Mouse (Mus musculus): ENCODE data around the gene Arrdc1. TPM values are rescaled to one million over a fixed set of nuclear protein-coding genes. Genes with fewer than 3 reads are reported as not detected.
"Not testable (repeated sequence)": the region's sequence is repeated elsewhere in the genome, so short reads cannot be mapped to it uniquely, and the experiment has no call there.

Gene Arrdc1
- polyA plus RNA-seq, 1 experiment from 2014 or later, result 79.2 TPM

DNA sequence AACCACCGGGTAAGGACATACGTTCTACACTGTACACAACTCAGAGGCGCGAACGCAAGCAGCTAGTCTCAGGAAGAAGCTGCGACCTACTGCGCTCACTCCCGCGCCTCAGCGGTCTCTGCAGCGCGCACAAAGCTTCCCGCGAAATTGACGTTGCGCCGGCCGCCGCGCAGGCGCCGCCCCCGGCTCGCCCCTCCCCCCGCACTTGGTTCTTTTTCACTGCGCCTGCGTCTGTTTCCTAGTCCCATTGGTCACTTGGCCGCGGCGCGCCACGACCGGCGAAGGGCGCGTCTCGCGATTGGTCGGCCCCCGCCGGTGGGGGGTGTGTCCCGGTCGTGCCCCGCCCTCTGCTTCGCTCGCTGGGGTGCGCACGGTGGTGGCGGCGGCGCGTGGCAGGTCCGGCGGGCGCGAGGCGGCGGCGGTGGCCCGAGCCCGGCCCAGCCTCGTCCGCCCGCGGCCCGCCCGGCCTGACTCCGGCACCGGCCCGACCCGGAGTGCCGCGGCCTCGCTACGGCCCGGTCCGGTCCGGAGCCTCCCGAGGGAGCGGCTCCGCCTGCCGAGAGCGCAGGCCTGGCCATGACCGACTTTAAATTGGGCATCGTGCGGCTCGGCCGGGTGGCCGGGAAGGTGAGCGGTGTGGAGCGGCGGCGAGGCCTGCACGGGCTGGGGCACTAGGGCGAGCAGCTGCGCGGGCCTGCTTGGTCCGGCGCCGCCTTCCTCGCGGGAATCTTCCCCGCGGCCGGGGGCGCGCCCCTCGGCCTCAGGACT lies 14.6 kb upstream of the Arrdc1 start, which contains the start of gene Zmynd19:
Zmynd19 (plus strand) TSS at position 372 of the 768 bp plus-strand sequence.
- ATAC-seq, result peak; percentile 100
- H3K4me1 ChIP-seq (replicated peaks), result peaks cover 13% of the 10 kb centered on the region
- peaks cover 19% of the 10 kb centered on the region for H3K36me3 ChIP-seq
- no peaks in the 10 kb centered on the region for H3K27me3 ChIP-seq (replicated peaks)
- peak within 1 kb of the TSS; percentile 51; the same call in 1 of the 2 replicates for H3K27ac ChIP-seq
- H3K9me3 ChIP-seq, result no peaks in the 10 kb centered on the region
- peak within 1 kb of the TSS; percentile 91 for H3K9ac ChIP-seq
- peak within 1 kb of the TSS; percentile 85 for H3K4me2 ChIP-seq (replicated peaks)
- H3K4me3 ChIP-seq (replicated peaks), result peak within 1 kb of the TSS; percentile 97
- 0% methylated on average over 107 of the region's 108 CpGs for WGBS

DNA sequence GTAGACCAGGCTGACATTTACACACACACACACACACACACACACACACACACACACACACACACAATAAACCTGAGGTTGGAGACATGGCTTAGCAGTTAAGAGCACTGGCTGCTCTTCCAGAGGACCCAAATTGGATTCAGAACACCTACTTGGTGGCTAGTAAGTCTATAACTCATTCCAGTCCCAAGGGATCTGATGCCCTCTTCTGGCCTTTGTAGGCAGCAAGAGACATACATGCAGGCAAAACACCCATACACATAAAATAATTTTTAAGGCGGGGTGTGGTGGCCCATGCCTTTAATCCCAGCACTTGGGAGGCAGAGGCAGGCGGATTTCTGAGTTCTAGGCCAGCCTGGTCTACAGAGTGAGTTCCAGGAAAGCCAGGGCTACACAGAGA lies 9.3 kb upstream of the Arrdc1 start:
- not testable (repeated sequence) for H3K27me3 ChIP-seq (replicated peaks); H3K36me3 ChIP-seq; H3K27ac ChIP-seq; H3K4me1 ChIP-seq (replicated peaks); H3K4me3 ChIP-seq (replicated peaks); H3K9ac ChIP-seq; H3K4me2 ChIP-seq (replicated peaks); H3K9me3 ChIP-seq; ATAC-seq
- 56% methylated on average over 2 of the region's 2 CpGs for whole genome bisulfite sequencing

DNA sequence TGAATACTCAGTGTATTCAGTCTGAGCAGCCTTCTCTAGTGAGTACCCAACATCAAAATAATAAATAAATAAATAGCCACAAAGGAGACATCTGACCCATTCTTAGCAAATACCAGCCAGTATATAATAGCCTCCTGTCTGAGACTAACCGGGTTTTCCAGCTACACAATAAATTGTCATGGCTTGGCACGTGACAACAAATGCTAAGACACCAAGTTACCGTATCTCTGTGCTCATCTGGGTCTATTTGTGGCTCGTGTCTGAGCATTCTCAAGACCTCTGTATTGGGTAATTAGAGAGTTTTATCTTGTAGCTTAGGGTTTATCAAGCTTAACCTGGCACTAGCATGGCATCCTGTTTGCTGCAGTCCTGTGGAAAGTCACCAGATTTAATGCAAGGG lies 7.0 kb upstream of the Arrdc1 start:
- H3K9ac ChIP-seq, result no peak overlapping the region
- H3K4me1 ChIP-seq (replicated peaks), result no peaks in the 10 kb centered on the region
- no peak overlapping the region for H3K4me3 ChIP-seq (replicated peaks)
- H3K4me2 ChIP-seq (replicated peaks), result no peak overlapping the region
- H3K9me3 ChIP-seq, result no peaks in the 10 kb centered on the region
- 71% methylated on average over 4 of the region's 4 CpGs for WGBS
- no peak for ATAC-seq
- no peak overlapping the region for H3K27ac ChIP-seq
- no peaks in the 10 kb centered on the region for H3K36me3 ChIP-seq
- no peaks in the 10 kb centered on the region; the same call in 1 of the 2 replicates for H3K27me3 ChIP-seq (replicated peaks)

DNA sequence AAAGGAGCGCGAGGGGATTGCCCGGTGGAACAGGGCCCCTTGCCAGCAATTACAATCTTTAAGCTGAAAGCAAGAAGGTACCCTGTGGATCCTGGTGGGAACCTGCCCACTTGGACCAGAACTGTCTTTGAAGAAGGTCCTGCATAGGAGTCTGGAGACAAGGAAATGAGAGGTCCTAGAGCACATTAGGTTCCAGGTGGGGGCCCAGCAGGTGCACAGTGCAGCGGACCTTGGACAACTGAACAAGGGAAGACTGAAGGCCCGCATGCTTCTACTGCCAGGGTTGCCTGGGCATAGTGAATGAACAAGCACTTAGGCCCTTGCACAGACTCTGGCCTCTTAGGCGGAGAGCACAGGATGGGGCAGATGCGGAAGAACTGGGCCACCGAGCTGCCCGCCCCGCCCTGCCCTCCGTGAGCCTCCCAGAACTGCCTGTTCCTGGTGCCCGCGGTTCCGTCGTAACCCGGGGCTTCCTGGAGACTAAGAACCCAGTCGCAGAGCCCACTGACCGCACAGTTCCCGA lies 550 bp downstream of the Arrdc1 start:
- WGBS, result 4% methylated on average over 19 of the region's 19 CpGs
- peak; percentile 82 for ATAC-seq
- Histone ChIP-seq H3K4me1 (replicated peaks) (peaks cover 5% of the 10 kb centered on the region), H3K9me3 (no peaks in the 10 kb centered on the region), H3K4me2 (replicated peaks) (peak overlapping the region; percentile 97), H3K36me3 (no peaks in the 10 kb centered on the region), H3K9ac (peak overlapping the region; percentile 75), H3K27me3 (replicated peaks) (no peaks in the 10 kb centered on the region; the same call in 1 of the 2 replicates), H3K27ac (peak overlapping the region; percentile 91), H3K4me3 (replicated peaks) (peak overlapping the region; percentile 75)

DNA sequence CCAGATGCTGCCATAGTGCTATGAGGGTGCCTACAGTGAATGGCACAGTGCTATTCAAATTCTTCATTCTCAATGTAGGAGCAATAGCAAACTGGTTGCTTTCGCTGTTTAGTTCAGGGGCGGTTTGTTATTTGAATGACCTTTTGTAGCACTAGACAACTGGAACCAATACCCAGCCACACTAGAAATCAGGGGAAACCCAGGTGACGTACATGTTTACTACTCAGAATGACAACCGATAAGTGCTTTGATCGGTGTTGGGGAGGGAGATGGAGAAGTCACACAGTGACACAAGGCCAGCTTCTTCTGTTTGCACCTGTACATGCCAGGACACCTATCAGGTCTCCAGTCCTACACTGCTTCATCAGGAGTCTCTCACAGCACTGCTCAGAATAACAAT lies 5.5 kb downstream of the Arrdc1 start:
- 88% methylated on average over 5 of the region's 5 CpGs for WGBS
- Histone ChIP-seq H3K4me2 (replicated peaks) (no peak overlapping the region), H3K9ac (no peak overlapping the region), H3K36me3 (no peaks in the 10 kb centered on the region), H3K9me3 (no peaks in the 10 kb centered on the region), H3K27me3 (replicated peaks) (no peaks in the 10 kb centered on the region), H3K4me3 (replicated peaks) (no peak overlapping the region), H3K4me1 (replicated peaks) (peaks cover 7% of the 10 kb centered on the region), H3K27ac (0 out of 2 replicates have a peak overlapping the region, but pooled peaks have one; percentile 32)
- no peak for ATAC-seq

DNA sequence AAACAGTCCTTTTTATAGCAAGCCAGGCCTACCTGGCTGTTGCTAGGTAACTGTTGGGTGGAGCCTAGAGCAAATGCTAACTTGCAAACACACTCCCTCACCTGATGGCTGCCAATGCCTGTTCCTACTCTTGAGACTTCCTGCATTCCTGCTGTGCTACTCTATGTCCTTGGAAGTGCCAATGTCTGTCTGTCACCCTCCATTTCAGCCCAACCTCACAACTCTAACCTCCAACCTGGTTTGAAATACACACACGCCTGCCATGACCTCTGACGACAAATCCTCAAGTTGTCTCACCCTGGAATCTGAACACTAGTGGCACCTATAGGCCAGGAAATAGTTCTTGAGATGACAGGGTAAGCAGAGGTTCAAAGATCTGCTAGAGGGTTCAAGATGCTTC lies 5.9 kb downstream of the Arrdc1 start:
- peaks cover 7% of the 10 kb centered on the region for H3K4me1 ChIP-seq (replicated peaks)
- ATAC-seq, result peak; percentile 66
- WGBS, result 48% methylated on average over 2 of the region's 2 CpGs
- no peaks in the 10 kb centered on the region for H3K36me3 ChIP-seq
- H3K4me3 ChIP-seq (replicated peaks), result no peak overlapping the region
- H3K27me3 ChIP-seq (replicated peaks), result no peaks in the 10 kb centered on the region
- peak overlapping the region; percentile 32; the same call in 1 of the 2 replicates for H3K27ac ChIP-seq
- H3K9me3 ChIP-seq, result no peaks in the 10 kb centered on the region
- no peak overlapping the region for H3K4me2 ChIP-seq (replicated peaks)
- no peak overlapping the region for H3K9ac ChIP-seq

GRCm38 (mm10) chr2:24927810-24928479 lies 7.1 kb downstream of the Arrdc1 start:
- ATAC-seq, result peak; percentile 89
- 0 out of 2 replicates have a peak overlapping the region, but pooled peaks have one; percentile 7 for H3K4me2 ChIP-seq (replicated peaks)

DNA sequence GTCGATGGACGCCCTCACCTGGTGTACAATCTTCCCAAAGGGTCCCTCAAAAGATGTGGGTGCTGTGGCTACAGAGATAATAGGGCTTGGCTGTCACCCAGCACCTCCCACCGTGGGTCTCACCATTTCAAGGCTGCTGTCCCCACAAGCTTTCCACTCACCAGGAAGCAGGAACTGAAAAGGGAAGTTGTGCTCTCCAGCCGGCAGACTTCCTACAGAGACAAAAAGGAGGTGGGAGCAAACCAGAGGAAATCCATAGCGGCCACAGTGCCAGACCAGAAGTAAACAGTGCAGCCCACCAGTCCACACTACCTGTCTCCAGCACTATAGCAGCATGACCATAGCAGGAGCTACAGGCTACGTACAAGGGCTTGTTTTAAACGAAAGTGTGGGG lies 8.1 kb downstream of the Arrdc1 start:
- no peak overlapping the region for H3K27ac ChIP-seq
- 64% methylated on average over 7 of the region's 7 CpGs for WGBS
- H3K9ac ChIP-seq, result no peak overlapping the region
- H3K27me3 ChIP-seq (replicated peaks), result no peaks in the 10 kb centered on the region
- peaks cover 4% of the 10 kb centered on the region for H3K4me1 ChIP-seq (replicated peaks)
- no peaks in the 10 kb centered on the region for H3K9me3 ChIP-seq
- H3K4me2 ChIP-seq (replicated peaks), result no peak overlapping the region
- no peaks in the 10 kb centered on the region for H3K36me3 ChIP-seq
- ATAC-seq, result no peak
- H3K4me3 ChIP-seq (replicated peaks), result no peak overlapping the region

More at GRCm38 (mm10) chr2:24927810-24928479, 7.1 kb downstream of the Arrdc1 start:
- H3K4me3 ChIP-seq (replicated peaks), result no peak overlapping the region
- no peaks in the 10 kb centered on the region for H3K27me3 ChIP-seq (replicated peaks)
- H3K36me3 ChIP-seq, result no peaks in the 10 kb centered on the region
- 45% methylated on average over 4 of the region's 4 CpGs for WGBS
- peak overlapping the region; percentile 75 for H3K27ac ChIP-seq
- H3K4me1 ChIP-seq (replicated peaks), result peaks cover 4% of the 10 kb centered on the region
- no peak overlapping the region for H3K9ac ChIP-seq
- H3K9me3 ChIP-seq, result no peaks in the 10 kb centered on the region

- Histone ChIP-seq H3K27me3 (replicated peaks) (no peaks in the 10 kb centered on the region), H3K36me3 (no peaks in the 10 kb centered on the region), H3K4me1 (replicated peaks) (peaks cover 4% of the 10 kb centered on the region), H3K27ac (no peak overlapping the region), H3K4me3 (replicated peaks) (no peak overlapping the region), H3K4me2 (replicated peaks) (no peak overlapping the region), H3K9ac (no peak overlapping the region), H3K9me3 (no peaks in the 10 kb centered on the region)
- no peak for ATAC-seq
- WGBS, result 80% methylated on average over 9 of the region's 9 CpGs
Measured at GRCm38 (mm10) chr2:24926345-24926964, 8.6 kb downstream of the Arrdc1 start.

GRCm38 (mm10) chr2:24925284-24925683 lies 9.8 kb downstream of the Arrdc1 start:
- H3K27me3 ChIP-seq (replicated peaks), result no peaks in the 10 kb centered on the region
- WGBS, result 73% methylated on average over 8 of the region's 8 CpGs
- ATAC-seq, result no peak
- H3K9me3 ChIP-seq, result no peaks in the 10 kb centered on the region
- H3K4me1 ChIP-seq (replicated peaks), result peaks cover 4% of the 10 kb centered on the region
- no peak overlapping the region for H3K9ac ChIP-seq
- no peaks in the 10 kb centered on the region for H3K36me3 ChIP-seq
- H3K4me2 ChIP-seq (replicated peaks), result no peak overlapping the region
- no peak overlapping the region for H3K4me3 ChIP-seq (replicated peaks)
- H3K27ac ChIP-seq, result no peak overlapping the region

- H3K4me3 ChIP-seq (replicated peaks), result no peak overlapping the region
- no peak overlapping the region for H3K9ac ChIP-seq
- no peaks in the 10 kb centered on the region for H3K27me3 ChIP-seq (replicated peaks)
- ATAC-seq, result no peak
- H3K9me3 ChIP-seq, result no peaks in the 10 kb centered on the region
- peaks cover 4% of the 10 kb centered on the region for H3K4me1 ChIP-seq (replicated peaks)
- 52% methylated on average over 2 of the region's 2 CpGs for WGBS
- no peak overlapping the region for H3K27ac ChIP-seq
- no peaks in the 10 kb centered on the region for H3K36me3 ChIP-seq
- H3K4me2 ChIP-seq (replicated peaks), result no peak overlapping the region
Measured at GRCm38 (mm10) chr2:24923561-24923960, 11.5 kb downstream of the Arrdc1 start.

DNA sequence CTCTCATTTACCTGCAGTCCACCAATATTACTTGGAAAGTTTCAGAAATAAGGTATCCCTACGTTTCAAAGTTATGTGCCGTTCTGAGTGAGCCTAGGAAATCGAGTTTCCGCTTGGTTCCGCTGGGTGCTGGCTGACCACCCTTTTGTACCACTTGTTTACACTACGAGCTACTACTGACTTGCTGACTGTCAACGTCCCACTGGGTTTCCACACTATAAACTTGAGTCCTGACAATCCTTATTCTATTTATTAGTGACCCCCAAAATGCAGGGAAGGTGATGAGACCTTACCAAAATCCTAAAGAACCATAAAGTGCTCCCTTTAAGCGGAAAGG lies 15.2 kb downstream of the Arrdc1 start:
- no peaks in the 10 kb centered on the region for H3K36me3 ChIP-seq
- peak; percentile 55 for ATAC-seq
- H3K9me3 ChIP-seq, result no peaks in the 10 kb centered on the region
- H3K4me2 ChIP-seq (replicated peaks), result peak overlapping the region; percentile 57
- no peaks in the 10 kb centered on the region for H3K27me3 ChIP-seq (replicated peaks)
- peak overlapping the region; percentile 95; the same call in 1 of the 2 replicates for H3K27ac ChIP-seq
- peaks cover 7% of the 10 kb centered on the region for H3K4me1 ChIP-seq (replicated peaks)
- peak overlapping the region; percentile 98 for H3K4me3 ChIP-seq (replicated peaks)
- WGBS, result 9% methylated on average over 8 of the region's 8 CpGs
- peak overlapping the region; percentile 53 for H3K9ac ChIP-seq

All from intestine, embryonic 15.5 days (tissue).